Mouse (Mus musculus) ES-E14 (cell line): Measurements from ENCODE around the gene Ubiad1. TPM values are rescaled to one million over a fixed set of nuclear protein-coding genes. Genes with fewer than 3 reads are reported as not detected.

ENCODE experiments used
- DNase-seq: peaks from one replicate; pipeline ENCODE4 v3.0.0-alpha.2; 2013; ENCODE audit warnings: low read depth, low spot score
- H3K27ac ChIP-seq: 2 replicates; pipeline ENCODE4 v1.5.1; 2012; ENCODE audit warnings: low read depth, mild to moderate bottlenecking, low read length, moderate library complexity, mixed read lengths; ENCODE audit not compliant: poor library complexity, insufficient read depth, severe bottlenecking
- H3K36me3 ChIP-seq: 2 replicates; pipeline ENCODE4 v1.6.1; 2012; ENCODE audit warnings: mild to moderate bottlenecking, low read length, moderate library complexity, mixed read lengths; ENCODE audit not compliant: control insufficient read depth, poor library complexity, insufficient read depth, severe bottlenecking
- H3K4me1 ChIP-seq, 2 experiments: fragments of 150-350 bp in 1 of 2; sonication (generic) in 1 of 2; 2 replicates each; pipeline ENCODE4 v1.6.1; 2012; ENCODE audit warnings: low read length in 2 of 2, mild to moderate bottlenecking in 1 of 2, mixed read lengths in 1 of 2; ENCODE audit not compliant: control insufficient read depth in 2 of 2, insufficient read depth in 2 of 2, poor library complexity in 1 of 2
- H3K4me3 ChIP-seq, 2 experiments: fragments of 150-350 bp in 1 of 2; sonication (generic) in 1 of 2; 2 replicates each; pipeline ENCODE4 v1.5.1; 2012; ENCODE audit warnings: low read length in 2 of 2, low read depth in 1 of 2, mild to moderate bottlenecking in 1 of 2, mixed read lengths in 1 of 2; ENCODE audit not compliant: insufficient read depth in 1 of 2, poor library complexity in 1 of 2, severe bottlenecking in 1 of 2
- H3K9ac ChIP-seq: 2 replicates; pipeline ENCODE4 v1.6.1; 2012; ENCODE audit warnings: low read depth, mild to moderate bottlenecking, low read length, mixed read lengths; ENCODE audit not compliant: poor library complexity, insufficient read depth, severe bottlenecking
- H3K9me3 ChIP-seq: fragments of 150-350 bp; sonication (generic); 2 replicates; pipeline ENCODE4 v1.6.1; 2012; ENCODE audit warnings: low read depth, mild to moderate bottlenecking, low read length; ENCODE audit not compliant: control insufficient read depth, insufficient read depth
- CHD2 ChIP-seq: IDR thresholded peaks from 2 replicates; pipeline ENCODE4 v1.6.1; 2014; ENCODE audit warnings: mild to moderate bottlenecking, low read depth, low read length, inconsistent platforms
- HCFC1 ChIP-seq: IDR thresholded peaks from 2 replicates; pipeline ENCODE4 v1.6.1; 2012; ENCODE audit warnings: low read length, inconsistent platforms, borderline replicate concordance; ENCODE audit not compliant: insufficient read depth
- MAFK ChIP-seq: IDR thresholded peaks from 2 replicates; pipeline ENCODE4 v1.6.1; 2014; ENCODE audit warnings: mild to moderate bottlenecking, low read depth, low read length, inconsistent platforms; ENCODE audit not compliant: insufficient read depth
- ZC3H11A ChIP-seq: IDR thresholded peaks from 2 replicates; pipeline ENCODE4 v1.6.1; 2012; ENCODE audit warnings: low read depth, mild to moderate bottlenecking, inconsistent platforms, low read length, borderline replicate concordance
- ZNF384 ChIP-seq: IDR thresholded peaks from 2 replicates; pipeline ENCODE4 v1.6.1; 2012; ENCODE audit warnings: low read depth, low read length, inconsistent platforms
- in situ Hi-C, 2 experiments: fragments of 600-800 bp; cut with MboI; formaldehyde crosslinking; loops; one replicate each; pipeline ENCODE4 v1.15.1; 2025; ENCODE audit warnings: low sequenced_read_pairs in 2 of 2, inconsistent platforms in 1 of 2; ENCODE audit not compliant: unreplicated experiment in 2 of 2
- total RNA-seq: library from RNA; depleted of rRNA; stranded (reverse); fragments of 300-350 nt; gene quantifications from 2 replicates; pipeline ENCODE4 v1.2.3, GENCODE M21; 2012

Ubiad1 gene
- total RNA-seq, 1 experiment, result 24.0 TPM

DNA sequence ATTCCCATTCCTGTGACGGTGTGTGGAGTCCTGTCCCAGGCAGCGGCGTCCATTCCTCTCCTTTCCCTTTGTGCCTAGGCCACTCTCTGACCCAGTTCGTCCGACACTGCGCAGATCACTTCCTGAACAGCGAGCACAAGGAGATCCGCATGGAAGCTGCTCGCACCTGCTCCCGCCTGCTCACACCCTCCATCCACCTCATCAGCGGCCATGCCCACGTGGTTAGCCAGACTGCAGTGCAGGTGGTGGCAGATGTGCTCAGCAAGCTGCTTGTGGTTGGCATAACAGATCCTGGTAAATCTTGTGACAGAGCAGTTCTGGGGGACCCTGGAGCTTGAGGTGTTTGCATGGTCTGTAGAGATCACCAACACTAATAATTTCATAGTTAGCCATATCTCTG is 20.3 kb upstream of the Ubiad1 start:
- Histone ChIP-seq H3K9ac (no peak overlapping the region), H3K27ac (no peak overlapping the region), H3K4me3 (no peak overlapping the region), H3K36me3 (peaks cover 53% of the 10 kb centered on the region), H3K9me3 (no peaks in the 10 kb centered on the region), H3K4me1 (peaks cover 0 to 7% of the 10 kb centered on the region in 2 experiments; a peak in 1 of 4 replicates)
- TF ChIP-seq MAFK, result no peak
- no peak for TF ChIP-seq ZNF384
- no peak for DNase-seq
- in situ Hi-C loops, result no loop called here

DNA sequence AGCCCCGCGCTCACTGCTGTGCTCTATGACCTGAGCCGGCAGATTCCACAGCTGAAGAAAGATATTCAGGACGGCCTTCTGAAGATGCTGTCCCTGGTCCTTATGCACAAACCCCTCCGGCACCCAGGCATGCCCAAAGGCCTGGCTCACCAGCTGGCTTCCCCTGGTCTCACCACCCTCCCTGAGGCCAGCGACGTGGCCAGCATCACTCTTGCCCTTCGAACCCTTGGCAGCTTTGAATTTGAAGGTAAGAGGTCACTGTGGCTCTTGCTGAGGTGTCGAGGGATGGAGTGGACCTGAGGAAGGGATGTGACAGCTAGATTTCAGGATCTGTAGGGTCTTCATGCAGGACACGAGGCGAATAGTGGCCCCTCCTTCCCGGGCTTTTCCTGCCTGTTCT is 19.7 kb upstream of the Ubiad1 start:
- Histone ChIP-seq H3K9me3 (no peaks in the 10 kb centered on the region), H3K4me1 (peaks cover 0 to 7% of the 10 kb centered on the region in 2 experiments; a peak in 1 of 4 replicates), H3K27ac (no peak overlapping the region), H3K4me3 (no peak overlapping the region), H3K36me3 (peaks cover 52% of the 10 kb centered on the region), H3K9ac (no peak overlapping the region)
- TF ChIP-seq HCFC1 (no peak), ZNF384 (no peak), ZC3H11A (no peak), CHD2 (no peak), MAFK (no peak)
- in situ Hi-C loops, result no loop called here
- no peak for DNase-seq

DNA sequence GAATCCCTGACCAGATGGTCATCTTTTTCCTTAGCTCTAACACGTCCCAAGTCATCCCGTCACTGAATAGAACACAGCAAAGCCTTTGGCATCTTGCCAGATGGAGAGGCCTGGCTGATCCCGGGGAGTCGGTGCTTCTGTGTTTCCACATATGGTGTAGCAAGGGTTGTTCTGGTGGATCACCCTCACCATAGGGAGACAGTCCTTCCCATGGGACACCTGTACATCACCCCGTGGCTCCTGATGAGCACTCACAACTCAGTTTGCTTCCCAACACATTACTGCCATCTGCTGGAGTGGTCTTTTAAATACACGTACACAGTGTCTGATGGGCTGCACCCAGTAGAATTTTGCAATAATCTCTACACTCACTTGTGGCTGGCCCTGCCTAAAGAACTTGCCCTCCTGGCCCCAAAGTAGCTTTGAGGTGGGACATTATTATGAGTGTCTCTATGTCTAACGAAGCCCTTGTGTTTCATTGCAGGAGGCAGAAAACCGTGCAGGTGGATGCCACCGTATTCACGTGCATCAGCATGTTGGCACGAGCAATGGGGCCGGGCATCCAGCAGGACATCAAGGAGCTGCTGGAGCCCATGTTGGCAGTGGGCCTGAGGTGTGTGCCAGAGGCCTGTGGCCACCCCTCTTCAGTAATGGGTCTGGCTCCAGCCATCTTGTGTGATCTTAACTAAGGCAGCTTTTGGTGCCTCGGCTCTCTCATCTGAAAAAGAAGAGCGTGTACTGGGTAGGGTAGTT is 18.8 kb upstream of the Ubiad1 start:
- in situ Hi-C loops, result no loop called here
- peaks cover 51% of the 10 kb centered on the region for H3K36me3 ChIP-seq
- no peak for TF ChIP-seq HCFC1
- TF ChIP-seq ZC3H11A, result no peak
- TF ChIP-seq MAFK, result no peak
- no peak for TF ChIP-seq ZNF384
- TF ChIP-seq CHD2, result no peak
- DNase-seq, result no peak
- peaks cover 0 to 5% of the 10 kb centered on the region in 2 experiments; a peak in 1 of 4 replicates for H3K4me1 ChIP-seq
- no peaks in the 10 kb centered on the region for H3K9me3 ChIP-seq
- H3K27ac ChIP-seq, result no peak overlapping the region
- H3K4me3 ChIP-seq, result no peak overlapping the region
- H3K9ac ChIP-seq, result no peak overlapping the region

DNA sequence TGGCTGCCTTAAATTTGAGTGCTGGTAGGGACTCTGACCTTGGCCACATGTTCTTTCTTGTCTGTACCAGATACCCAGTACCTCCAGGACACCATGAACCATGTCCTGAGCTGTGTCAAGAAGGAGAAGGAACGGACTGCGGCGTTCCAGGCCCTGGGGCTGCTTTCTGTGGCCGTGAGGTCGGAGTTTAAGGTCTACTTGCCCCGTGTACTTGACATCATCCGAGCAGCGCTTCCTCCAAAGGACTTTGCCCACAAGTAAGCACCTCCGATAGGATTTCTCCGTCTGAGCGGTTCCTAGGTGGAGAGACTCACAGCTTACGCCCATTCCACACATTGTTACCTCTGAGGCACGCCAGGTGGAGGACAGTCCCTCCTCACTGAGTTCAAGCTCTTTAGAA is 18.1 kb upstream of the Ubiad1 start:
- Histone ChIP-seq H3K4me1 (peaks cover 0 to 2% of the 10 kb centered on the region in 2 experiments; a peak in 1 of 4 replicates), H3K4me3 (no peak overlapping the region), H3K9ac (no peak overlapping the region), H3K27ac (no peak overlapping the region), H3K9me3 (no peaks in the 10 kb centered on the region), H3K36me3 (peaks cover 56% of the 10 kb centered on the region)
- no peak for TF ChIP-seq ZNF384
- no peak for TF ChIP-seq HCFC1
- TF ChIP-seq CHD2, result no peak
- no peak for TF ChIP-seq MAFK
- no peak for TF ChIP-seq ZC3H11A
- no peak for DNase-seq
- in situ Hi-C loops, result no loop called here

DNA sequence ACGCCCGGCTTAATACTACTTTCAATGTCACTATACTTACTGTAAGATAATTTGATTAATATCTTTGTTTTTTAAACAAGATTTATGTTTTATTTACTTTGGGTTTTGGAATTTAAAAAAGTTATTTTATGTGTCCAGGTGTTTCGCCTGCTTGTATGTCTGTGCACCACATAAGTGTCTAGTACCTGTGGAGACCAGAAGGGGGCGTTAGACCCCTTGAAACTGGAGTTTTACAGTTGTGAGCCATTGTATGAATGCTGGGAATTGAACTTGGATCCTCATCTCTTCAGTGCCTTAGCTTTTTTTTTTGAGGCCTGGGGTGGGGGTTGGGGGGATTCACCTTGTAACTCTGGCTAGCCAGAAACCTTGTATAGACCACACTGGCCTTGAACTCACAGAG is 17.2 kb upstream of the Ubiad1 start:
- Histone ChIP-seq H3K27ac (no peak overlapping the region), H3K9me3 (no peaks in the 10 kb centered on the region), H3K4me1 (no peaks in the 10 kb centered on the region), H3K36me3 (peaks cover 53% of the 10 kb centered on the region), H3K4me3 (no peak overlapping the region), H3K9ac (no peak overlapping the region)
- in situ Hi-C loops, result no loop called here
- no peak for TF ChIP-seq ZC3H11A
- no peak for TF ChIP-seq CHD2
- no peak; the same call in 1 of the 2 replicates for TF ChIP-seq ZNF384
- TF ChIP-seq HCFC1, result no peak
- TF ChIP-seq MAFK, result no peak
- DNase-seq, result no peak
